Mouse (Mus musculus) CH12.LX (cell line): ENCODE measurements around the gene Vps33a.

ENCODE experiments used
- CHD2 ChIP-seq: IDR thresholded peaks from 2 replicates; pipeline ENCODE4 v1.6.1; 2011; ENCODE audit warnings: low read length, improper control_type of control experiment
- CTCF ChIP-seq, 2 experiments: IDR thresholded peaks in 1 of 2; conservative IDR thresholded peaks in 1 of 2; 2 replicates each; pipeline ENCODE4 v1.5.1; 2011 to 2012; ENCODE audit warnings: low read depth in 2 of 2, low read length in 2 of 2, improper control_type of control experiment in 1 of 2, inconsistent platforms in 1 of 2, mild to moderate bottlenecking in 1 of 2, moderate library complexity in 1 of 2
- E2F4 ChIP-seq: IDR thresholded peaks from 2 replicates; pipeline ENCODE4 v1.6.1; 2011; ENCODE audit warnings: low read depth, low read length, improper control_type of control experiment; ENCODE audit not compliant: insufficient replicate concordance
- HCFC1 ChIP-seq: IDR thresholded peaks from 2 replicates; pipeline ENCODE4 v1.6.1; 2012; ENCODE audit warnings: low read depth, mild to moderate bottlenecking, inconsistent platforms, low read length, improper control_type of control experiment
- MEF2A ChIP-seq: IDR thresholded peaks from 2 replicates; pipeline ENCODE4 v1.6.1; 2014; ENCODE audit warnings: low read depth, mild to moderate bottlenecking, inconsistent platforms, low read length, improper control_type of control experiment, borderline replicate concordance
- POLR2A ChIP-seq: IDR thresholded peaks from 2 replicates; pipeline ENCODE4 v1.6.1; 2011; ENCODE audit warnings: low read depth, mild to moderate bottlenecking, improper control_type of control experiment, low read length
- TCF12 ChIP-seq: IDR thresholded peaks from 2 replicates; pipeline ENCODE4 v1.6.1; 2014; ENCODE audit warnings: low read depth, mild to moderate bottlenecking, inconsistent platforms, low read length, improper control_type of control experiment

- TF ChIP-seq E2F4, result no peak
- TF ChIP-seq CTCF (conservative IDR thresholded peaks at IDR 0.05 in 1 of 2, IDR thresholded peaks at IDR 0.05 in 1 of 2; ENCODE audit: low read depth in 2 of 2, low read length in 2 of 2), result no peak
- no peak for TF ChIP-seq TCF12
- TF ChIP-seq HCFC1, result no peak
- no peak for TF ChIP-seq MEF2A
- no peak for TF ChIP-seq POLR2A
- no peak for TF ChIP-seq CHD2
Observed at GRCm38 (mm10) chr5:123514871-123515270, 58.0 kb downstream of the Vps33a start.
